Mouse (Mus musculus): ENCODE measurements around the gene Ankrd13b.
"Not testable (repeated sequence)": the region's sequence is repeated elsewhere in the genome, so short reads cannot be mapped to it uniquely, and the experiment has no call there.

Ankrd13b gene

DNA sequence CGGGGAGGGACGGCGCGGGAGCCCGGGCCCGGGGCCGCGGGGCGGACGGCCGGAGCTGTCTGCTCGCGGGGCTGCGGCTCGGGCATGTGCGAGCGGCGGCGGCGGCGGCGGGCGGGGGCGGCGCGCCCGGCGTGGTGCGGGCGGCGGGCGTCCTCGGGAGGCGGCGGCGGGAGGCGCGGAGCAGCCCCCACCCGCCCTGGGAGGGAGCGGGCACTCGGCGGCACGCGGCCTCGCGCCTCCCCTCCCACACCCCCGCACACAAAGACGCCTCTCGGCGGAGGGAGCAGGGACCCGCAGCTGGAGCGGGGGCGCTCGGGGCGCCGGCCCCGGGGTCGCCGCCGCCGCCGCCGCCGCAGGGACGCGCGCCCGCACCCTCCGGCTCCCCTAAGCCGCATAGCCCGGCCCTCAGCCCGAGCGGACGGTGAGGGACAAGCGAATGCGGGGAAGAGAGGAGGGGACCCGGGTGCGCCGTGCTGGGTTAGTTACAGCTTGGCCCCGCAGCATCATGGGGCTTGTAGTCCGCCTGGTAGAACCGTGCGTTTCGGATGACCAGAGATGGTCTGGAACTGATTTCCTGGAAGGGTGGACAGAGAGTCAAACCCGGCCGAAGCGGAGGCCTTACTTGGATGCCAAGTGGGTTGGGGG, at the start of gene Ankrd13b:
Gene Ankrd13b (minus strand): TSS at position 88 of the 645 bp plus-strand sequence.
- DNase-seq (ENCODE audit: low spot score): peak; percentile 82

- DNase-seq (ENCODE audit: low spot score): no peak
These were observed 42.8 kb upstream of the Ankrd13b start for GRCm38 (mm10) chr11:77532202-77532846.

DNA sequence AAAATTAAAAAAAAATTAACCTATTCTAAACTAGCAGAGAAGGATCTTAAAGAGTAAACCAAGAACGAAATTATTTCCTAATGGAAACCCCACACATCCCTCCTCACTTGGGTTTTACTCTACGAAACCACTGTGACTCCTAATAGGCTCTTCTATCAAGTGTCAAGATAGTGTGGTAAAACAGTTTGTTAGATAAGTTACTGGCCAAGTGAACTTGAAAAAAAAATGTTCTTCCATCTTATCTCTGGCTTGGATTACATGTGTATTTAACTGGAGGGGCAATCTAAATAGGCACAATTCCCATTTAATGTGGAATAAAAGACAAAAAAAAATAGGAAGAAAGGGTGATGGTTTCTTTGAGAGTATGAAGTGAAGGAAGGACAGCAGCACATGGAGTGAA, 41.4 kb upstream of the Ankrd13b start:
- no peak for DNase-seq (ENCODE audit: low spot score)

DNA sequence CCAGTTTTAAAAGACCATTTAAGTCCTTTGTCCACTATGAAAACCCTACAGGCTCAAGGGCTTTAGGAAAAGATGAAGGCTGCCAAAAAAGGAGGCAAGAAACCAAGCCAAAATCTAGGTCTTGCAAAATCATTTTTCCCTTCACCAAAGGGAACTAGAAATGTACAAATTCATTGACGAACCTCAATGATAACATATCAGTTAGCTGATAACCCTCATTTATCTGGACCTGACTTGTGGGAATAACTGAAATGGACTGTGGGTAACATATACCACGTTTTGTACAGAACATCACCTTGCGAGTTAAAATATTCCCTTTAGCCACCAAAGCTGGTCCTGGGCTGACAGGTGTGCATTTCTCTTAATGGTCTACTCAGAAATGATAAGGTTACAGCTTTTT, 40.2 kb upstream of the Ankrd13b start:
- no peak for DNase-seq (ENCODE audit: low spot score)

DNA sequence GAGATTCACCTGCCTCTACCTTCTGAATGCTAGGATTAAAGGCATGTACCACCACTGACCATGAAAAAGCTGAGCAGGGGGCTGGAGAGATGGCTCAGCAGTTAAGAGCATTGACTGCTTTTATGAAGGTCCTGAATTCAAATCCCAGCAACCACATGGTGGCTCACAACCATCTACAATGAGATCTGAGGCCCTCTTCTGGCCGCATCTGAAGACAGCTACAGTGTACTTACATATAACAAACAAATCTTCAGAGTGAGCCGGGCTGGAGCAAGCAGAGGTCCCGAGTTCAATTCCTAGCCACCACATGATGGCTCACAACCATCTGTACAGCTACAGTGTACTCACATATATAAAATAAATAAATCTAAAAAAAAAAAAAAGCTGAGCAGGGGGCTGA, 38.9 kb upstream of the Ankrd13b start:
- not testable (repeated sequence) for DNase-seq (ENCODE audit: low spot score)

GRCm38 (mm10) chr11:77525804-77526486, 36.5 kb upstream of the Ankrd13b start:
- DNase-seq (ENCODE audit: low spot score): no peak

DNA sequence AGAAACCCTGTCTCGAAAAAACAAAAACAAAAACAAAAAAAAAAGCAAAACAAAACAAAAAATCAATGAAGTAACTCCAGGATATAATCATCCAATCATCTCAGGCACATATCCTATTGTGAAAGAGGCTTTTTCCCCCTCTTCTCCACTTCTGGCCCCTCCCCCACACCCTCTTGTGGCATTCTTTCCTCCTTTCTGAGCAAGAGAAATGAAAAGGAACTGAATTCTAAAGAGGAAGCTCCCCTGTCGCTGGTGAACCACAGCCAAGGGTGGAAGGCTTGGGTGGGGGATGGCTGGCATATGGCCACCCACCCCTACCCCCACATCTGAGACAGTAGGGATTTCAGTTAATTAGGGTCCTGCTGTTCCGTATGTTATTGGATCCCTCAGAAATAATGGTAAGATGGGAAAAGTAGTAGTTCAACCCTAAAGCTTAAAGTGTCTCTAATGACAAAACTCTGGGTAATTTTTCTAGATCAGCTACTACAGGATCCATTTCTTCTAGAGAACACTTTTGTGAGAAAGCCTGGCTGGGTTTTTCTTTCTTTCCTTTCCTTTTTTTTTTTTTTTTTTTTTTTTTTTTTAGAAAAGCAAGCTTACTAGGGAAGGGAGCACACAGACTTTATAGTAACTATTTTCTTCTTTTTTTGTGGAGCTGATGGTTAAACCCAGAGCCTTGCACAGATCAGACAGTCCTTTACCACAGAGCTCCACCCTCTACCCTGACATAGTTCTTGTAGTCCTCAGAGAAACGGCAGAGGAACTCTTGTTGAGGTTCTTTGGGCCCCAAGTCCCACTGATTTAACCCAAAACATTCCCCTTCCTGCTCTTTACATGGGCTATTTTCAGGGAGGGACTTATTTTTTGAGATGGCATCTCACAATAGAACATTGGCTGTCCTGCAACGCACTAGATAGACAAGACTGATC, 31.4 kb upstream of the Ankrd13b start:
- DNase-seq (ENCODE audit: low spot score): no peak

DNA sequence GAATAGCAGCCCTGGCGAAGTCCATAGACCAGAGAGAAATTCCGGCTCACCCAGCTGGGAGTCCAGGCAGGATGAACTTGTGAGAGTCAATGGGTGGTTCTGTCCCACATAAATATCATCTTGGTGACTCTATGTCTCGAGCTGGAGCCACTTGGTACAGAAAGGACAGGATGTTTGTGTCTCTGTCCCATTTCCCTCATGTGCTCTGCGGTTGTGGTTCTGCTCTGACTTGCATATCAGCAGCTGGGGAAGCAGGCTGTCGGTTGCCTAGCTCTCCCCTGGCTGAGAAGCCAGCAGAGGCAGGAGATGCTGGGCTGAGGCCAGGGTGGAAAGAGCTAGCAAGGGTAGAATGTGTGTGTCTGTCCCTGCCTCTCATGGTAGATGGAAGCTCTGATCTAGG, 29.6 kb upstream of the Ankrd13b start, which contains the start of gene Gm10392:
Gene Gm10392 (minus strand): TSS at position 156 of the 400 bp plus-strand sequence.
- DNase-seq (ENCODE audit: low spot score): no peak

DNA sequence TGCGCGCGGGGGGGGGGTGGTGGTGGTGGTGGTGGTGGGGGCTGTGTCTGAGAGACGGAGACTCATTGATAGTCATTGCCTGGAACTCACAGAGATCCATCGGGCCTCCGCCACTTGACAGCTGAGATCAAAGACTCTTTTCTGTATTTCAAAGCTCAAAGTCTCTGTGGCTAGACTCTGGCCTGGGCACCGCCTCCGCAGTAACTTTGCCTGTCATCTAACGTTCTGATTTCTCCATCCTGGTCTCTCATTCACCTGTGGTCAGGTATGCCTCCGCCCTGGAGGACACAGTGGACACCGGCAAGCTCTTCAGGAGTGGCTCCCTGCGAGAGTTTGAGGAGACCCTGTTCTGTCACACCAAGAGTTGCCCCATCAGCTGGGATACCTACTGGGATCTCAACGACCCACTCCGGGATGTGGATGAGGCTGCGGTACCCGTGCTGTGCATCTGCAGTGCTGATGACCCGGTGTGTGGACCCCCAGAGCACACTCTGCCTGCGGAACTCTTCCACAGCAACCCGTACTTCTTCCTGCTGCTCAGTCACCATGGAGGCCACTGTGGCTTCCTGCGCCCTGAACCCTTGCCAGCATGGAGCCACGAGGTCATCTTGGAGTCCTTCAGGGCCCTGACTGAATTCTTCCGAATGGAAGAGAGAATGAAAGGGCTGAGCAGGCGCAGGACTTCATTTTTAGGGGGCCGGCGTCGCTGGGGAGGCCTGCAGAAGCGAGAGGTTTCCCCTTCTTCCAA, 28.7 kb upstream of the Ankrd13b start:
- DNase-seq (ENCODE audit: low spot score): no peak

- DNase-seq (ENCODE audit: low spot score): no peak
These were observed 27.3 kb upstream of the Ankrd13b start for GRCm38 (mm10) chr11:77516553-77517425.

DNA sequence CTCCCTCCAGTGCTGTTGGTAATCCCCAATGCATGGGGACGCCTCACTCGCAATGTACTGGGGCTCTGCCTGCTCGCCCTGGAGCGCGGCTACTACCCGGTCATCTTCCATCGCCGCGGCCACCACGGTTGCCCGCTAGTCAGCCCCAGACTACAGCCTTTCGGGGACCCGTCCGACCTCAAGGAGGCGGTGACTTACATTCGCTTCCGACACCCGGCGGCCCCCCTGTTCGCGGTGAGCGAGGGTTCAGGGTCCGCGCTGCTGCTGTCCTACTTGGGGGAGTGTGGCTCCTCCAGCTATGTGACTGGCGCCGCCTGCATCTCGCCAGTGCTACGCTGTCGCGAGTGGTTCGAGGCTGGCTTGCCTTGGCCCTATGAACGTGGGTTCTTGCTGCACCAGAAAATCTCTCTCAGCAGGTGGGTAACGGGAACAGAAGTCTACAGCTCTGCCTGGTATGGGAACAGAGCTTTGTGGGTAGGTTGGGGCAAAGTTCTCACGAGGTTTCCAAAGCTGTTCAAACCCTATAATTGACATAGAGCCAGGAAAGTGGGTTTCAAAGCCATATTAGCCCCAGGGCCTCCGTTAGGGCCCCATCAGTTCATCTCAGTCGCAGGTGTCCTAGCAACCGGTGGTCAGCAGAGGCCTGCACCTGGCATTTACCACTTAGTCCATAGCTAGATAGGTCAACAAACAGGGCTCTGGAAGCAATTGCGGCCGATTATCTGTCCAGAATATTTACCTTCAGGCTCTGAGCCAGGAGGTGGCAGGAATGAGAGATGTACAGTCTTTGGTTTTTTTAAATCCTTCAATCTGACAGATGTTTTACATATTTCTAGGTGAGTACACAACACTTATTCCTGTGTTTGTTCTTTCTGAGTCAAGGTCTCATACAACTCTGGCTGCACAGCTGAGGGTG, 26.4 kb upstream of the Ankrd13b start, which contains the start of gene Trp53i13:
Gene Trp53i13 (minus strand): TSS at position 344 of the 916 bp plus-strand sequence.
- DNase-seq (ENCODE audit: low spot score): peak; percentile 31

DNA sequence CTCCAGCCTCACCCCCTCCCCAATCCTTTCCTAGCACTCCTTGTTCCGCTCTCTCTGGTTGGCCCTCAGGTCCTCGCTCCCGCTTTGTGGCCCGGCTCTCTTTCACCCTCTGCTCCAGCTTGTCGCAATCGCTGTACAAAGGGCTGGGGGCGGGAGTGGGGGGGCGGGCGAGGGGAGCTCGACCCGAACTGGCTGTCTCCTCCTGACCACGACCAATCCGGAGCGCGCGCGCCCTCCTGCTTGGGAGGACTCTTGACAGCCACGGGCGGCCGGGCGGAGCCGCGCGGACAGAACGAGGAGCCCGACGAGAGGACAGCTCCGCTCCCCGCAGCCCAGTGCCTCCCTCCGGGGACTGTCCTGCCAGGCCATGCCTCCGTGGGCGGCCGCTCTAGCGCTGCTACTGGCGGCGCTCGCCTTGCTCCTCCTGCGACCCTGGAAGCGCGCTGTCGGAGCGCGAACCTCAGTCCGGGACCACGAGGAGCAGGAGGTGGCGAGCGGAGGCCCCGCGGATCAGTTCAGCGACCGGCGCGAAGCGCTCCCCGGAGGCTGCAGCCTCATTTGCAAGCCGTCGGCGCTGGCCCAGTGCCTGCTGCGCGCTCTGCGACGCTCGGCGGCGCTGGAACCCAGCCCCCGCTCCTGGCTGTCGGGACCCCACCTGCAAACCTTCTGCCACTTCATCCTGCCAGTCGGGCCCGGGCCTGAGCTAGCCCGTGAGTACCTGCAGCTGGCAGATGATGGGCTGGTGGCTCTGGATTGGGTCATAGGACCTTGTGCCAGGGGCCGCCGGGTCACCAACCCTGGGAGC, 25.6 kb upstream of the Ankrd13b start, which contains the start of gene Abhd15:
Gene Abhd15 (plus strand): TSS at position 290 of the 805 bp plus-strand sequence.
- peak; percentile 73 for DNase-seq (ENCODE audit: low spot score)

- DNase-seq (ENCODE audit: low spot score): peak; percentile 25
These were observed 24.9 kb upstream of the Ankrd13b start for GRCm38 (mm10) chr11:77514281-77514831.

DNA sequence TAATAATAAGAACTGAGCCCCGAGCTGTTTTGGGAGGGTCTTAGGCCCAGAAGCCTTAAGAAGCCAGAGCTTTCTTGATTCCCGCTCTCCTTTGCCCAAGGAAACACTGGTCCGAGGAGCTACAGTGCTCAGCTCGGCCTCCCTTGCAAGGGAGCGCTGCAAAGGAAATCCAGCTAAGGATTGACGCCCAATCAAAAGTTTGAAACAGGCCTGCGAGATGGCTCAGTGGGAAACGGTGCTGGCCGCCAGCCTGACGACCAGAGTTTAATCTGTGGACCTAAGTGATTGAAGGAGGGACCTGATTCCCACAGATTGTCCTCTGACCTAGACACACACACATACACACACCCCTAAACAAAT, 24.3 kb upstream of the Ankrd13b start:
- no peak for DNase-seq (ENCODE audit: low spot score)

DNA sequence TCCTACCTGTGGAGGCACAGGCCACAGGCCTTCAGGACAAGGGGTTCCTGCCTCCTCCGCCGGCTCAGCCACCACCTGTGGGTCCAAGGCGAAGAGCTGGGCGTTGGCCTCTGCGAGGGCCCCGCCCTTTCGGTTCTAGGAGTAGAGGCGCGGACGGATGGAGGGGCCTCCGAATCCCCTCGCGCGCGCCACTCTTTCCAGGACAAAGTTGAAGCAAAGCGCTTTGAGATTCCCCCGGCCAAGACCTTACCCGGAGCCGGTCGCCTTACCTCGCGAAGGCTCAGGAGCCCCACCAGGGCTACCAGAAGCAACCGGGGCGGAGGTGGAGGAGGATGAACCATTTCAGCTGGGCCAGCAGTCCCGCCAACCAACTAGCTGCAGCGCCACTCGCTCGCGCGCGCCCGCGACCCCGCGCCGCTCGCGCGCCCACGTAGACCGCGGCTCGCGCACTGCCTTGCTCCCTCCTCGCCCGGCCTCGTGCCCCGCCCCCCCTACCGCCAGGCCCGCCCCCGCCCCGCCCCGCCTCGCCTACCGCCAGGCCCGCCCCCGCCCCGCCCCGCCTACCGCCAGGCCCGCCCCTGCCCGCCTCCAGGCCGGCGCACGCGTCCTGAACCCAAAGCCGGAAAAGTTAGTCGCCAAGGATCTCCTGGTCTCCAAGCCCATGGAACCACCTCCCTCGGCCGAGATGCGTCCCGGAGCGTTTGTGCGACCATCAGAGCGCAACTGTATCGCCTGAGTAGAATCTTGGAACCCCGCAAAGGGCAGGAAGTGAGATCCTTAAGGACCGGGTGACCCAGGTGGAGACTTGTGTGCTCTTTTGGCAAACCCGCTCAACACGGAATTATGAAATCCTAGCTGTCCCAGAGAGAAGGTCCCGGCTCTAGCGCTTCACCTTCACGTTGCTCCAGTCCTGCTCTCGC, 23.7 kb upstream of the Ankrd13b start:
- DNase-seq (ENCODE audit: low spot score): peak; percentile 86

DNA sequence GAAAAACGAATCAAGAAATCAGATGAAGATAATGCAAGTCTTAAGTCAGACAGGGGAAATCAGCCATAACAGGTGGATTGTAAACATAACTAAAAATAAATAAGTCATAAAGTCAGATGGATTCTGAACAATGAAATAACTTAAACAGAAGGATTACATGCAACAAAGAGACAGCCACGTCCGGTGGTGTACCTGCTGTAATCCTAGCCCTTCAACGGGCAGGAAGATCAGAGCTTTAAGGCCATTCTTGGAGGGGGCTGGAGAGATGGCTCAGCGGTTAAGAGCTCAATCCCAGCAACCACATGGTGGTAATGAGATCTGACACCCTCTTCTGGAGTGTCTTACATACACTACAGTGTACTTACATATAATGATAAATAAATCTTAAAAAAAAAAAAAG, 21.9 kb upstream of the Ankrd13b start:
- peak; percentile 3 for DNase-seq (ENCODE audit: low spot score)
